Mouse (Mus musculus) CH12.LX (cell line): ENCODE measurements around the gene Hp.

Experiments
- CHD2 ChIP-seq: IDR thresholded peaks from 2 replicates; pipeline ENCODE4 v1.6.1; 2011; ENCODE audit warnings: low read length, improper control_type of control experiment
- CTCF ChIP-seq, 2 experiments: IDR thresholded peaks in 1 of 2; conservative IDR thresholded peaks in 1 of 2; 2 replicates each; pipeline ENCODE4 v1.5.1; 2011 to 2012; ENCODE audit warnings: low read depth in 2 of 2, low read length in 2 of 2, improper control_type of control experiment in 1 of 2, inconsistent platforms in 1 of 2, mild to moderate bottlenecking in 1 of 2, moderate library complexity in 1 of 2
- GABPA ChIP-seq: IDR thresholded peaks from 2 replicates; pipeline ENCODE4 v1.6.1; 2012; ENCODE audit warnings: low read depth, low read length, improper control_type of control experiment, inconsistent platforms; ENCODE audit not compliant: insufficient replicate concordance
- HCFC1 ChIP-seq: IDR thresholded peaks from 2 replicates; pipeline ENCODE4 v1.6.1; 2012; ENCODE audit warnings: low read depth, mild to moderate bottlenecking, inconsistent platforms, low read length, improper control_type of control experiment
- JUN ChIP-seq: IDR thresholded peaks from 2 replicates; pipeline ENCODE4 v1.6.1; 2011; ENCODE audit warnings: low read depth, mild to moderate bottlenecking, low read length, improper control_type of control experiment, moderate library complexity; ENCODE audit not compliant: insufficient read depth
- MAFK ChIP-seq: IDR thresholded peaks from 2 replicates; pipeline ENCODE4 v1.6.1; 2011; ENCODE audit warnings: low read length, improper control_type of control experiment; ENCODE audit not compliant: insufficient replicate concordance
- MYC ChIP-seq: IDR thresholded peaks from 2 replicates; pipeline ENCODE4 v1.6.1; 2011; ENCODE audit warnings: low read depth, mild to moderate bottlenecking, improper control_type of control experiment, low read length
- POLR2A ChIP-seq: IDR thresholded peaks from 2 replicates; pipeline ENCODE4 v1.6.1; 2011; ENCODE audit warnings: low read depth, mild to moderate bottlenecking, improper control_type of control experiment, low read length
- SIN3A ChIP-seq: IDR thresholded peaks from 2 replicates; pipeline ENCODE4 v1.6.1; 2012; ENCODE audit warnings: low read length, improper control_type of control experiment, inconsistent platforms
- SMC3 ChIP-seq: IDR thresholded peaks from 2 replicates; pipeline ENCODE4 v1.6.1; 2011; ENCODE audit warnings: low read depth, low read length, improper control_type of control experiment
- TBP ChIP-seq: conservative IDR thresholded peaks from 2 replicates; pipeline ENCODE4 v1.6.1; 2011; ENCODE audit warnings: low read depth, low read length, improper control_type of control experiment
- UBTF ChIP-seq: IDR thresholded peaks from 2 replicates; pipeline ENCODE4 v1.6.1; 2012; ENCODE audit warnings: low read depth, mild to moderate bottlenecking, inconsistent platforms, low read length, improper control_type of control experiment, moderate library complexity
- USF2 ChIP-seq: conservative IDR thresholded peaks from 2 replicates; pipeline ENCODE4 v1.6.1; 2011; ENCODE audit warnings: low read depth, low read length, improper control_type of control experiment

DNA sequence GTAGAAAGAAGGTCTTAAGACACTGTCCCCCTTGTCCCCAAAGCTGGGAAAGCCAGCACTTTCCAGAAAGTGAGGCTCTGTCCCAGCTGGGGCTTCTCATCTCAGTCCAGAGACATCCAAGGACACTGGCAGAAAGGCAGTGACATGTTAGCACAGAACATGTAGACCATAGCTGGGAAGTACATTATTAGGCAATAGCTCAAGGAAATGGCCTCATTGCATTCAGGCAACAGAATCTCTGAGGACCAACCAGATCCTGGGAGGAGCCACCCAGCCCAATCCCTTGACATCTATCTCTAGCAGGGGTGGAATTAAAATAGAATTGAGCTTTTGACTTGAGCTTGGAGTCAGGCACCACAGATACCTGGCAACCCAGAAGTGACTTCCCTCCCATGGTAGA is 6.7 kb upstream of the Hp start:
- no peak for TF ChIP-seq GABPA
- no peak for TF ChIP-seq POLR2A
- no peak for TF ChIP-seq JUN
- no peak for TF ChIP-seq CTCF (conservative IDR thresholded peaks at IDR 0.05 in 1 of 2, IDR thresholded peaks at IDR 0.05 in 1 of 2; ENCODE audit: low read depth in 2 of 2, low read length in 2 of 2)
- TF ChIP-seq UBTF: no peak
- no peak for TF ChIP-seq USF2
- no peak for TF ChIP-seq TBP
- no peak for TF ChIP-seq MAFK
- TF ChIP-seq HCFC1: no peak
- no peak for TF ChIP-seq MYC
- TF ChIP-seq SIN3A: no peak
- TF ChIP-seq SMC3: no peak
- no peak for TF ChIP-seq CHD2
